Mouse (Mus musculus) liver (tissue): Measurements from ENCODE around the gene Btg1.
A peak's percentile ranks its signal among the peaks of the same experiment; 100 is the strongest.

Experiments
- DNase-seq: peaks from one replicate; pipeline ENCODE4 v3.0.0-alpha.2; 2020; ENCODE audit warnings: mixed read lengths

The Btg1 gene

GRCm38 (mm10) chr10:96616001-96616708 is 651 bp upstream of the Btg1 start:
- DNase-seq, result no peak

GRCm38 (mm10) chr10:96617221-96617950 is 580 bp downstream of the Btg1 start:
- DNase-seq, result peak; percentile 52

GRCm38 (mm10) chr10:96617951-96618575 is 1.3 kb downstream of the Btg1 start:
- peak; percentile 61 for DNase-seq

- DNase-seq, result no peak
Measured at GRCm38 (mm10) chr10:96619951-96620889, 3.4 kb downstream of the Btg1 start.

- no peak for DNase-seq
Measured at GRCm38 (mm10) chr10:96620890-96621271, 4.1 kb downstream of the Btg1 start.

- DNase-seq, result no peak
Measured at GRCm38 (mm10) chr10:96621361-96621945, 4.6 kb downstream of the Btg1 start.

GRCm38 (mm10) chr10:96621980-96622645 is 5.3 kb downstream of the Btg1 start:
- no peak for DNase-seq

- no peak for DNase-seq
Measured at GRCm38 (mm10) chr10:96622761-96623632, 6.2 kb downstream of the Btg1 start.

GRCm38 (mm10) chr10:96623633-96624195 is 6.9 kb downstream of the Btg1 start:
- DNase-seq, result no peak

GRCm38 (mm10) chr10:96624406-96624805 is 7.6 kb downstream of the Btg1 start:
- no peak for DNase-seq

GRCm38 (mm10) chr10:96625061-96625460 is 8.3 kb downstream of the Btg1 start:
- DNase-seq, result no peak

GRCm38 (mm10) chr10:96625682-96626081 is 8.9 kb downstream of the Btg1 start:
- peak; percentile 19 for DNase-seq

- no peak for DNase-seq
Measured at GRCm38 (mm10) chr10:96626120-96626750, 9.4 kb downstream of the Btg1 start.

- no peak for DNase-seq
Measured at GRCm38 (mm10) chr10:96627332-96627731, 10.5 kb downstream of the Btg1 start.

- DNase-seq, result no peak
Measured at GRCm38 (mm10) chr10:96628100-96628912, 11.5 kb downstream of the Btg1 start.

GRCm38 (mm10) chr10:96628913-96629199 is 12.1 kb downstream of the Btg1 start:
- no peak for DNase-seq

- DNase-seq, result no peak
Measured at GRCm38 (mm10) chr10:96630110-96630509, 13.3 kb downstream of the Btg1 start.

GRCm38 (mm10) chr10:96631066-96631711 is 14.4 kb downstream of the Btg1 start:
- DNase-seq, result no peak
